Mouse (Mus musculus): Measurements from ENCODE around the gene Ly6g5c. TPM values are rescaled to one million over a fixed set of nuclear protein-coding genes. Genes with fewer than 3 reads are reported as not detected.

Gene Ly6g5c
- polyA plus RNA-seq, 1 experiment from 2014 or later: not detected

Other genes with a start within 250 kb of the Ly6g5c start
- gene Cfb, start 245.8 kb upstream of the Ly6g5c start, polyA plus RNA-seq (2015; fragmentation: Illumina TruSeq; extraction: RNeasy Lipid Tissue Mini Kit (QIAGEN cat#74804); ENCODE audit: low read depth, low replicate concordance): 0.31 TPM
- gene Zbtb12, start 228.8 kb upstream of the Ly6g5c start, polyA plus RNA-seq (2015; fragmentation: Illumina TruSeq; extraction: RNeasy Lipid Tissue Mini Kit (QIAGEN cat#74804); ENCODE audit: low read depth, low replicate concordance): 5.7 TPM
- not detected for gene Gm20547, start 226.2 kb upstream of the Ly6g5c start, polyA plus RNA-seq (2015; fragmentation: Illumina TruSeq; extraction: RNeasy Lipid Tissue Mini Kit (QIAGEN cat#74804); ENCODE audit: low read depth, low replicate concordance)
- 1.5 TPM for gene C2, start 210.0 kb upstream of the Ly6g5c start, polyA plus RNA-seq (2015; fragmentation: Illumina TruSeq; extraction: RNeasy Lipid Tissue Mini Kit (QIAGEN cat#74804); ENCODE audit: low read depth, low replicate concordance)
- 122 TPM for gene Ehmt2, start 209.8 kb upstream of the Ly6g5c start, polyA plus RNA-seq (2015; fragmentation: Illumina TruSeq; extraction: RNeasy Lipid Tissue Mini Kit (QIAGEN cat#74804); ENCODE audit: low read depth, low replicate concordance)
- 0.19 TPM for gene Slc44a4, start 193.8 kb upstream of the Ly6g5c start, polyA plus RNA-seq (2015; fragmentation: Illumina TruSeq; extraction: RNeasy Lipid Tissue Mini Kit (QIAGEN cat#74804); ENCODE audit: low read depth, low replicate concordance)
- gene Neu1, start 177.0 kb upstream of the Ly6g5c start, polyA plus RNA-seq (2015; fragmentation: Illumina TruSeq; extraction: RNeasy Lipid Tissue Mini Kit (QIAGEN cat#74804); ENCODE audit: low read depth, low replicate concordance): 51.2 TPM
- gene Hspa1b, start 149.0 kb upstream of the Ly6g5c start, polyA plus RNA-seq (2015; fragmentation: Illumina TruSeq; extraction: RNeasy Lipid Tissue Mini Kit (QIAGEN cat#74804); ENCODE audit: low read depth, low replicate concordance): 8.3 TPM
- gene Gm20481, start 138.4 kb upstream of the Ly6g5c start, polyA plus RNA-seq (2015; fragmentation: Illumina TruSeq; extraction: RNeasy Lipid Tissue Mini Kit (QIAGEN cat#74804); ENCODE audit: low read depth, low replicate concordance): not detected
- 8.4 TPM for gene Hspa1a, start 136.1 kb upstream of the Ly6g5c start, polyA plus RNA-seq (2015; fragmentation: Illumina TruSeq; extraction: RNeasy Lipid Tissue Mini Kit (QIAGEN cat#74804); ENCODE audit: low read depth, low replicate concordance)
- gene Hspa1l, start 135.6 kb upstream of the Ly6g5c start, polyA plus RNA-seq (2015; fragmentation: Illumina TruSeq; extraction: RNeasy Lipid Tissue Mini Kit (QIAGEN cat#74804); ENCODE audit: low read depth, low replicate concordance): 0.36 TPM
- gene Lsm2, start 126.4 kb upstream of the Ly6g5c start, polyA plus RNA-seq (2015; fragmentation: Illumina TruSeq; extraction: RNeasy Lipid Tissue Mini Kit (QIAGEN cat#74804); ENCODE audit: low read depth, low replicate concordance): 26.4 TPM
- 22.8 TPM for gene Vars, start 107.3 kb upstream of the Ly6g5c start, polyA plus RNA-seq (2015; fragmentation: Illumina TruSeq; extraction: RNeasy Lipid Tissue Mini Kit (QIAGEN cat#74804); ENCODE audit: low read depth, low replicate concordance)
- 0.71 TPM for gene Vwa7, start 91.7 kb upstream of the Ly6g5c start, polyA plus RNA-seq (2015; fragmentation: Illumina TruSeq; extraction: RNeasy Lipid Tissue Mini Kit (QIAGEN cat#74804); ENCODE audit: low read depth, low replicate concordance)
- not detected for gene Sapcd1, start 80.3 kb upstream of the Ly6g5c start, polyA plus RNA-seq (2015; fragmentation: Illumina TruSeq; extraction: RNeasy Lipid Tissue Mini Kit (QIAGEN cat#74804); ENCODE audit: low read depth, low replicate concordance)
- gene Msh5, start 61.5 kb upstream of the Ly6g5c start, polyA plus RNA-seq (2015; fragmentation: Illumina TruSeq; extraction: RNeasy Lipid Tissue Mini Kit (QIAGEN cat#74804); ENCODE audit: low read depth, low replicate concordance): 0.67 TPM
- 22.1 TPM for gene Clic1, start 58.3 kb upstream of the Ly6g5c start, polyA plus RNA-seq (2015; fragmentation: Illumina TruSeq; extraction: RNeasy Lipid Tissue Mini Kit (QIAGEN cat#74804); ENCODE audit: low read depth, low replicate concordance)
- gene Ddah2, start 49.2 kb upstream of the Ly6g5c start, polyA plus RNA-seq (2015; fragmentation: Illumina TruSeq; extraction: RNeasy Lipid Tissue Mini Kit (QIAGEN cat#74804); ENCODE audit: low read depth, low replicate concordance): 19.3 TPM
- not detected for gene Ly6g6c, start 42.9 kb upstream of the Ly6g5c start, polyA plus RNA-seq (2015; fragmentation: Illumina TruSeq; extraction: RNeasy Lipid Tissue Mini Kit (QIAGEN cat#74804); ENCODE audit: low read depth, low replicate concordance)
- gene Mpig6b, start 42.1 kb upstream of the Ly6g5c start, polyA plus RNA-seq (2015; fragmentation: Illumina TruSeq; extraction: RNeasy Lipid Tissue Mini Kit (QIAGEN cat#74804); ENCODE audit: low read depth, low replicate concordance): not detected
- 5.5 TPM for gene Ly6g6e, start 31.4 kb upstream of the Ly6g5c start, polyA plus RNA-seq (2015; fragmentation: Illumina TruSeq; extraction: RNeasy Lipid Tissue Mini Kit (QIAGEN cat#74804); ENCODE audit: low read depth, low replicate concordance)
- 1.8 TPM for gene Ly6g6d, start 30.2 kb upstream of the Ly6g5c start, polyA plus RNA-seq (2015; fragmentation: Illumina TruSeq; extraction: RNeasy Lipid Tissue Mini Kit (QIAGEN cat#74804); ENCODE audit: low read depth, low replicate concordance)
- 0.70 TPM for gene Ly6g6f, start 22.7 kb upstream of the Ly6g5c start, polyA plus RNA-seq (2015; fragmentation: Illumina TruSeq; extraction: RNeasy Lipid Tissue Mini Kit (QIAGEN cat#74804); ENCODE audit: low read depth, low replicate concordance)
- 106 TPM for gene Abhd16a, start 19.0 kb upstream of the Ly6g5c start, polyA plus RNA-seq (2015; fragmentation: Illumina TruSeq; extraction: RNeasy Lipid Tissue Mini Kit (QIAGEN cat#74804); ENCODE audit: low read depth, low replicate concordance)
- not detected for gene Ly6g5b, start 7.1 kb downstream of the Ly6g5c start, polyA plus RNA-seq (2015; fragmentation: Illumina TruSeq; extraction: RNeasy Lipid Tissue Mini Kit (QIAGEN cat#74804); ENCODE audit: low read depth, low replicate concordance)
- 24.9 TPM for gene Gpank1, start 13.2 kb downstream of the Ly6g5c start, polyA plus RNA-seq (2015; fragmentation: Illumina TruSeq; extraction: RNeasy Lipid Tissue Mini Kit (QIAGEN cat#74804); ENCODE audit: low read depth, low replicate concordance)
- 221 TPM for gene Csnk2b, start 13.8 kb downstream of the Ly6g5c start, polyA plus RNA-seq (2015; fragmentation: Illumina TruSeq; extraction: RNeasy Lipid Tissue Mini Kit (QIAGEN cat#74804); ENCODE audit: low read depth, low replicate concordance)
- 18.0 TPM for gene D17H6S53E, start 18.1 kb downstream of the Ly6g5c start, polyA plus RNA-seq (2015; fragmentation: Illumina TruSeq; extraction: RNeasy Lipid Tissue Mini Kit (QIAGEN cat#74804); ENCODE audit: low read depth, low replicate concordance)
- gene Apom, start 23.8 kb downstream of the Ly6g5c start, polyA plus RNA-seq (2015; fragmentation: Illumina TruSeq; extraction: RNeasy Lipid Tissue Mini Kit (QIAGEN cat#74804); ENCODE audit: low read depth, low replicate concordance): not detected
- gene Bag6, start 26.9 kb downstream of the Ly6g5c start, polyA plus RNA-seq (2015; fragmentation: Illumina TruSeq; extraction: RNeasy Lipid Tissue Mini Kit (QIAGEN cat#74804); ENCODE audit: low read depth, low replicate concordance): 159 TPM
- 185 TPM for gene Prrc2a, start 56.6 kb downstream of the Ly6g5c start, polyA plus RNA-seq (2015; fragmentation: Illumina TruSeq; extraction: RNeasy Lipid Tissue Mini Kit (QIAGEN cat#74804); ENCODE audit: low read depth, low replicate concordance)
- gene Aif1, start 67.8 kb downstream of the Ly6g5c start, polyA plus RNA-seq (2015; fragmentation: Illumina TruSeq; extraction: RNeasy Lipid Tissue Mini Kit (QIAGEN cat#74804); ENCODE audit: low read depth, low replicate concordance): 19.0 TPM
- gene Lst1, start 80.2 kb downstream of the Ly6g5c start, polyA plus RNA-seq (2015; fragmentation: Illumina TruSeq; extraction: RNeasy Lipid Tissue Mini Kit (QIAGEN cat#74804); ENCODE audit: low read depth, low replicate concordance): 9.3 TPM
- gene Ltb, start 86.2 kb downstream of the Ly6g5c start, polyA plus RNA-seq (2015; fragmentation: Illumina TruSeq; extraction: RNeasy Lipid Tissue Mini Kit (QIAGEN cat#74804); ENCODE audit: low read depth, low replicate concordance): 0.55 TPM
- gene Tnf, start 93.7 kb downstream of the Ly6g5c start, polyA plus RNA-seq (2015; fragmentation: Illumina TruSeq; extraction: RNeasy Lipid Tissue Mini Kit (QIAGEN cat#74804); ENCODE audit: low read depth, low replicate concordance): not detected
- gene Lta, start 97.1 kb downstream of the Ly6g5c start, polyA plus RNA-seq (2015; fragmentation: Illumina TruSeq; extraction: RNeasy Lipid Tissue Mini Kit (QIAGEN cat#74804); ENCODE audit: low read depth, low replicate concordance): not detected
- gene Gm16181, start 112.6 kb downstream of the Ly6g5c start, polyA plus RNA-seq (2015; fragmentation: Illumina TruSeq; extraction: RNeasy Lipid Tissue Mini Kit (QIAGEN cat#74804); ENCODE audit: low read depth, low replicate concordance): not detected
- gene Atp6v1g2, start 125.4 kb downstream of the Ly6g5c start, polyA plus RNA-seq (2015; fragmentation: Illumina TruSeq; extraction: RNeasy Lipid Tissue Mini Kit (QIAGEN cat#74804); ENCODE audit: low read depth, low replicate concordance): 711 TPM
- gene Nfkbil1, start 127.5 kb downstream of the Ly6g5c start, polyA plus RNA-seq (2015; fragmentation: Illumina TruSeq; extraction: RNeasy Lipid Tissue Mini Kit (QIAGEN cat#74804); ENCODE audit: low read depth, low replicate concordance): 11.4 TPM
- gene Ddx39b, start 133.5 kb downstream of the Ly6g5c start, polyA plus RNA-seq (2015; fragmentation: Illumina TruSeq; extraction: RNeasy Lipid Tissue Mini Kit (QIAGEN cat#74804); ENCODE audit: low read depth, low replicate concordance): 206 TPM
- gene H2-D1, start 154.5 kb downstream of the Ly6g5c start, polyA plus RNA-seq (2015; fragmentation: Illumina TruSeq; extraction: RNeasy Lipid Tissue Mini Kit (QIAGEN cat#74804); ENCODE audit: low read depth, low replicate concordance): 50.0 TPM
- 0.45 TPM for gene H2-Q1, start 212.1 kb downstream of the Ly6g5c start, polyA plus RNA-seq (2015; fragmentation: Illumina TruSeq; extraction: RNeasy Lipid Tissue Mini Kit (QIAGEN cat#74804); ENCODE audit: low read depth, low replicate concordance)
- gene H2-Q2, start 234.0 kb downstream of the Ly6g5c start, polyA plus RNA-seq (2015; fragmentation: Illumina TruSeq; extraction: RNeasy Lipid Tissue Mini Kit (QIAGEN cat#74804); ENCODE audit: low read depth, low replicate concordance): 2.0 TPM